Mouse (Mus musculus): Measurements from ENCODE around the gene Phkg2.

The Phkg2 gene

GRCm38 (mm10) chr7:127572895-127573471 lies at the start of gene Phkg2:
Gene Phkg2 (plus strand): TSS chr7:127573340.
- peak; percentile 97 for DNase-seq (ENCODE audit: low spot score in 2 of 2)

- DNase-seq (ENCODE audit: low spot score in 2 of 2): no peak
Measured at GRCm38 (mm10) chr7:127541671-127542070, 31.5 kb upstream of the Phkg2 start.

- DNase-seq (ENCODE audit: low spot score in 2 of 2): no peak
Measured at GRCm38 (mm10) chr7:127549116-127549835, 23.9 kb upstream of the Phkg2 start.

GRCm38 (mm10) chr7:127551558-127551957 lies 21.6 kb upstream of the Phkg2 start:
- DNase-seq (ENCODE audit: low spot score in 2 of 2): no peak

GRCm38 (mm10) chr7:127560580-127560979 lies 12.6 kb upstream of the Phkg2 start:
- DNase-seq (ENCODE audit: low spot score in 2 of 2): no peak

GRCm38 (mm10) chr7:127561340-127561858 lies 11.7 kb upstream of the Phkg2 start, which contains the start of gene Tmem265:
Gene Tmem265 (plus strand): TSS chr7:127561390.
- DNase-seq (ENCODE audit: low spot score in 2 of 2): no peak

GRCm38 (mm10) chr7:127564381-127565150 lies 8.6 kb upstream of the Phkg2 start:
- DNase-seq (ENCODE audit: low spot score in 2 of 2): no peak

- DNase-seq (ENCODE audit: low spot score in 2 of 2): no peak
Measured at GRCm38 (mm10) chr7:127573503-127574008, 416 bp downstream of the Phkg2 start.

GRCm38 (mm10) chr7:127574115-127574514 lies 975 bp downstream of the Phkg2 start:
- DNase-seq (ENCODE audit: low spot score in 2 of 2): no peak

- DNase-seq (ENCODE audit: low spot score in 2 of 2): no peak
Measured at GRCm38 (mm10) chr7:127583260-127583659, 10.1 kb downstream of the Phkg2 start.

GRCm38 (mm10) chr7:127585031-127585430 lies 11.9 kb downstream of the Phkg2 start:
- DNase-seq (ENCODE audit: low spot score in 2 of 2): no peak

GRCm38 (mm10) chr7:127586149-127586548 lies 13.0 kb downstream of the Phkg2 start:
- no peak for DNase-seq (ENCODE audit: low spot score in 2 of 2)

- no peak for DNase-seq (ENCODE audit: low spot score in 2 of 2)
Measured at GRCm38 (mm10) chr7:127587196-127587595, 14.1 kb downstream of the Phkg2 start.

GRCm38 (mm10) chr7:127588011-127588871 lies 15.1 kb downstream of the Phkg2 start, which contains the start of the genes Ccdc189 and Rnf40:
Gene Ccdc189 (minus strand): TSS chr7:127588595.
Gene Rnf40 (plus strand): TSS chr7:127588767.
- DNase-seq (ENCODE audit: low spot score in 2 of 2): peak; percentile 96 to 97

GRCm38 (mm10) chr7:127588901-127589300 lies 15.8 kb downstream of the Phkg2 start:
- DNase-seq (ENCODE audit: low spot score in 2 of 2): no peak

GRCm38 (mm10) chr7:127589637-127590036 lies 16.5 kb downstream of the Phkg2 start:
- no peak for DNase-seq (ENCODE audit: low spot score in 2 of 2)

- DNase-seq (ENCODE audit: low spot score in 2 of 2): no peak
Measured at GRCm38 (mm10) chr7:127591108-127591507, 18.0 kb downstream of the Phkg2 start.

- DNase-seq (ENCODE audit: low spot score in 2 of 2): no peak
Measured at GRCm38 (mm10) chr7:127592575-127592974, 19.4 kb downstream of the Phkg2 start.

GRCm38 (mm10) chr7:127596747-127597146 lies 23.6 kb downstream of the Phkg2 start:
- no peak for DNase-seq (ENCODE audit: low spot score in 2 of 2)

- no peak for DNase-seq (ENCODE audit: low spot score in 2 of 2)
Measured at GRCm38 (mm10) chr7:127600612-127601011, 27.5 kb downstream of the Phkg2 start.

- no peak for DNase-seq (ENCODE audit: low spot score in 2 of 2)
Measured at GRCm38 (mm10) chr7:127601735-127602134, 28.6 kb downstream of the Phkg2 start.
